Mouse (Mus musculus) cerebellum, adult 9-11 months (tissue): ENCODE measurements around the gene Krtap13-1.
"Not testable (repeated sequence)": the region's sequence is repeated elsewhere in the genome, so short reads cannot be mapped to it uniquely, and the experiment has no call there.

Source experiments
- DNase-seq: peaks from one replicate; pipeline ENCODE4 v3.0.0; 2022

Gene Krtap13-1

DNA sequence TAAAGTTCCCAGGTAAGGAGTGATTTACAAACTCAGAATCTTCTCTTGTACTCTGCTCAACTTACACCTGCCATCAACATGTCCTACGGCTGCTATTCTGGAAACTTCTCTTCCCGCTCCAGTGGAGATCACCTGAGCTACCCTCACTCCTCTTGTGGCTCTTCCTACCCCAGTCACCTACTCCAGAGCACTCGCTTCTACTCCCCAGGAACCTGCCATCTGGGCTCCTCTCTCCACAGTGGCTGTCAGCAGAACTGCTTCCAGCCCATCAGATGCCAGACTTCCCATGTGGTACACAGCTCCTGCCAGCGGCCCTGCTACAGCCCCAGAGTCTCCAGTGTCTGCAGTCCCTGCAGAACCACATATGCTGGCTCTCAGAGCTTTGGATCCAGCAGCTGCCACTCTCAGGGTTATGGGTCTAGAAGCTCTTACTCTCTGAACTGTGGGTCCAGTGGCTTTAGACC lies at the start of gene Krtap13-1:
Gene Krtap13-1 (plus strand): TSS at position 51 of the 464 bp plus-strand sequence.
- peak; percentile 21 for DNase-seq

DNA sequence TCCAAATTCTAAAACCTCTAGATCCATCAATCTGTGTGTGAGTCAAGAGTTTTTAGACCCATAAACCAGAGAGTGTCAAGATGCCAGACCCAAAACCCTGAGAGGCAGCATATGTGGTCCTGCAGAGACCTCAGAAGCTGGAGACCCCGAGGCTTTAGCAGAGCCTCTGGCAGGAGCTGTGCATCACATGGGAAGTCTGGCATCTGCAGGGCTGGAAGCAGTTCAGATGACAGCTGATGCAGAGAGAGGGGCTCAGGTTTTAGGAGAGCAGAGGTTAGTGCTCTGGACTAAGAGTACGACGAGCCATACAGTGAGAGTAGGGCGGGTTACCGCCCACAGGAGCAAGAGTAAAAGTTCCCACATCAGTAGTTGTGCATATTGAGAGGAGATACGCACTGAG lies 49.6 kb upstream of the Krtap13-1 start:
- no peak for DNase-seq

DNA sequence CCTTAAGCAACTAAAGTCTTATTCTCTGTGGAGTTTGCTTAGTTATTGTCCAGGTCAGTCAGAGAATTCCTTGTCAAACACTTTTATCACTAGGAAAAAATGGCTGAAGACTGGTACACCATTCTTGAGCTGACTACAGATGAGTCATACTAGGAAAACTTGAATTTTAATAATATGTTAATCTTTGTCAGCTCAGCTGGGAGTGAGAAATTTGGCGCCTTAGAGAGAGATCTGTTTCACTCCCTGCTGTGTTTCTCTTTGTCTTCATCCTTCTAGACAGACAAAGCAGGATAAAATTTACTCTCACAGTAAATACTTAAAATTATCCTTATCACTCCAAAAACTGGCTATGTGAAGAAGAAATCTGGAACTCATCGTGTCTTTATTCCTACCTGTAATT lies 47.4 kb upstream of the Krtap13-1 start:
- DNase-seq, result no peak

DNA sequence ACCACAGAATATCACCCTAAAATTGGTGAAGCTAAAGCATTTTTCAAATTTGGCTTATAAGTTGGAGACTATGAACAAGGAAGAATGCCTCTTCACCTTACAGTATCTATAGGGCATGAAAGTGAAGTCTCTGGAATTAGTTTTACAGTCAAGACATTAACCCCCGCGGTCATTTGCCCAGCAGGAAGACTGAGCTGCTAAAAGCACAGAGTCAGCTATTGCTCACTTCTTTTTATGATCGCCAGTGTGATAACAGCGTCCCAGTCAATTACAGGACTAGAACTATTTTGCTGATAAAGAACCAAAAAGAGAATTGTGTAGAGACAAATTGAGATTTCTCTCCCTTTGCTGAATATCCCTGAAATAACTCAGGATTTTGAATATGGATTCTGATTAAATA lies 32.4 kb upstream of the Krtap13-1 start:
- DNase-seq, result no peak

DNA sequence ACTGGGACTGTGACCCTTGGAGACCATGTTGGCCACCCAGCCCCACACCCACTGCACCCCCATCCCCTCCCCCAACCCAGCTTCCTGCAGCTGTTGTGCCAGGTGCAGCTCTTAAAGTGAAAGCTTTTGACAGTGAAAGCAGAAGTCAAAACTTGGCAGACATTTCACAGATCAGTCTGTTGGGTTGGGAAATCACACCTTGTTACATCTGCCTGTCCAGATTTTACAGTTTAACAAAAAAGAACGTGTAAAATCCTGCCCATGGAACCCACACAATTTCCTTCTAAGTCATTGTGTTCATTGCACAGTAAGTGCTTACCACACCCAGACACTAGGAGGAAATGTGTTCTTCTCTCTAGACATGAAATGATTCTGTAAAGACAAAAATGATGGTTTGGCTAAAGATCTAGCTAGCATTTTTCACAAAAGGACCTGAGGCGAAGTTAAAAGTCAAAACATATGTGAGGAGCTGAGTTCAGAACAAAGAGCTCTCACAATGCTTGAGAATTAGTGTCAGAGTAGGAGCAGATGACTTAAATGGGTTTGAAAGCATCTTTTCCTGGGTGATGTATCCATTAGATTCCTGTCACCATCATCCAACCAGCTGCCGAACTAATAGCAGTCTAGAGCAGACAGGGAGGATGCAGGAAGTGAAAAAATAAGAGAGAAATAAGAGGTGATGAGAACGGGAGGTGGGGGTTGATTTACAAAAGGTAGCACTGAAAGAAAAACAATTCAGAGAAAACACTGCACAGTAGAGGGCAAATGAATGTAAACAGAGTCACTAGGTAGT lies 27.4 kb upstream of the Krtap13-1 start:
- no peak for DNase-seq

DNA sequence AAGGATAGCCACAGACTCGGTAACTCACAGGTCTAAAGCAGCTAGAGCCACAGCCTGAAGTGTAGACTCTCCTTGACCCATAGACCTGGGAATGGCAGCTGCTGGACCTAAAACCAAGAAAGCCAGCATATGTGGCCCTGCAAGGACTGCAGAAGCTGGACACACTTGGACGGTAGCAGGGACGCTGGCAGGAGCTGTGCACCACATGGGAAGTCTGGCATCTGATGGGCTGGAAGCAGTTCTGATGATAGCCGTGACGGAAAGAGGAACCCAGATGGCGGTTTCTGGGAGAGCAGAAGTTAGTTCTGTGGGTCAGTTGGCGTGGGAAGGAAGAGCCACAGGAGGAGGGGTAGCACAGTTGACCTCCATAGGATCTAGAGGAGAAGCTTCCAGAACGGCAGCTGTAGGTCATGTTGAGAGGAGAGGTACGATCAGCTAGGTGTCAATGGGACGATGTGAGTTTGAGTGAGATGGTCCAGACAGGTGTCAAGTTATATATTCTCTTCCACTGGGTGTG lies 21.1 kb upstream of the Krtap13-1 start, which contains the start of gene 2310061N02Rik:
Gene 2310061N02Rik (minus strand): TSS at position 467 of the 517 bp plus-strand sequence.
- DNase-seq, result peak; percentile 11

DNA sequence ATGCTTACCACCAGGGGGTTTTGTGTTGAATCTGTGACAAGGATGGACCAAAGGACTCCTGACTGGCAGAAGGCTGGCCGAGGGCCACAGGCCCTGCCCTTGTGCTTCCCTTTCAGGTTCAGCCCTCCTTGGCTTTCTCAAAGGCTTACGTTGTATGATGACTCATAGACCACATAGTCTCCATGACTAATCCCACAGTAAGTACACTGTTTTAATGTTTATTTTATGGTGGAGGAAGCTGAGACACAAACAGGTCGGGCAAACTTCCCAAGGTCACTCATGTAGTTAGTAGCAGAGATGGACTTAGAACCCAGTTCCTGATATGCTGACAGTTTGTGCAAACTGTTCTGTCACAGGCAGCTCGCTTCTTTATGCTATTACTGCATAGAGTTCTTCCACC lies 17.9 kb upstream of the Krtap13-1 start:
- DNase-seq, result no peak

DNA sequence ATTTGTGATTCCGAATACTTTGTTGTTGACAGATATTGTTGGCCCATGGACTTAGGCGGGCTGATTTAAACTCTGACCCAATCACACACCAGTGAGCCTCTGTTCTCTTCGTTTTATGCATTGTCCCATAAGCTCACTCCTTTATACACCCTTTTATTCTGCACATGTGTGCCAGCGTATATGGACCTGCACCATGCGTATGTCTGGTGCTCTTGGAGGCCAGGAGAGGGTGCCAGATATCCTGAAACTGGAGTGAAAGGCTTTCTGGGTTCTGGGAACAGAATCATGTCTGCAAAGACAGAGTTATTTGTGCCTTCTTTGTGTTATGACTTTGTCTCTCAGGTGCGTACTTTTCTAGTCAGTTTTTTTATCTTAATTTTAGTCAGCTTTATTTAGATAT lies 17.4 kb upstream of the Krtap13-1 start:
- DNase-seq, result no peak

DNA sequence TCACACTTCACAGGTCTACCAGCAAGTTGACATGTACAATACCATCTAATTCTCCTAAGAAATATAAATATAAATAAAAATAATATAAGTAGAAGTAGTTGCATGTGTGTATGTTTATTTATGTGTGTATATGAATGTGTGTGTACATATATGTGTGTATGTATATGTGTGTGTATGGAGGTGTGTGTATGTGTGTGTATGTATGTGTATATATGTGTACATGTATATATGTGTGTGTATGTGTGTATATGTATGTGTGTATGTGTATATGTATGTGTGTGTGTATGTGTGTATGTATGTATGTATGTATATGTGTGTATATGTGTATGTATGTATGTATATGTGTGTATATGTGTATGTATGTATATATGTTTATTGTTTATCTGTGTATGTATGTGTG lies 12.1 kb upstream of the Krtap13-1 start:
- DNase-seq, result no peak

DNA sequence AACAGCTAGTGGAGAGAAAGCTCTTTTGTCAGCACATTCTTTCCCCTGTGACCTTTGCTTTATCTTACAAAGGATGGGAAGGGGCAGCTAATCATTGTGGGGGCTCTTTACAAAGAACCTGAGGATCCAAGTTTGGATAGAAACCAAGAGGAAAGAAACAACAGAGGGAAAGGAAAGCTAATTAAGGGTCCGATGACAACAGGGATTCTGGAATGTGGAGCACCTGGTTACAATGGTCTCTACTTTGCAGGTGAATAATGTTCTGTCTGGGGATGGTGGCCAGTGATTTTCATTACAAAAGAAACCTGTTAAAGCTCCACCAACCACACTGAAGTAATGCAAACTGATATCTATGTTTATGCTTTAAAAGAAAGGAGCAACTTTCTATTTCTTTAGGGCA lies 8.6 kb upstream of the Krtap13-1 start:
- no peak for DNase-seq

DNA sequence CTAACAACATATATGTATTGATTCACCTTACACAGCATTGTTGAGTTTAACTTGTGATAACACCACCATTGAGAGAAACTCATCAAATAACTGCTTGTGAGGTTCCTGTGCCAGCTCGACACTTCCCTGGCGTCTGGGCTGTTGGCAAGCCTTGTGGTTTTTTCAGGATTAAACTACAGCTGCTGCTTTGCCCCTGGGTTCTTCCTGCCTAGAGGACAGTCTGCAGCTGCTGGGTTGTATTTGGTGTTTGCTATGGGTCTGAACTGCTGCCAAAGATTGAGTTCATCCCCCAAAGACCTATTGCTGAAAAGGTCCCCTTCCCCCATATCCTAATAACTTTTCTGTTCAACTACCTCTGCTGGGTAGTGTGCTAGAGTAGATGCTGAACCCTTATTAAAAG lies 6.7 kb downstream of the Krtap13-1 start:
- DNase-seq, result no peak

DNA sequence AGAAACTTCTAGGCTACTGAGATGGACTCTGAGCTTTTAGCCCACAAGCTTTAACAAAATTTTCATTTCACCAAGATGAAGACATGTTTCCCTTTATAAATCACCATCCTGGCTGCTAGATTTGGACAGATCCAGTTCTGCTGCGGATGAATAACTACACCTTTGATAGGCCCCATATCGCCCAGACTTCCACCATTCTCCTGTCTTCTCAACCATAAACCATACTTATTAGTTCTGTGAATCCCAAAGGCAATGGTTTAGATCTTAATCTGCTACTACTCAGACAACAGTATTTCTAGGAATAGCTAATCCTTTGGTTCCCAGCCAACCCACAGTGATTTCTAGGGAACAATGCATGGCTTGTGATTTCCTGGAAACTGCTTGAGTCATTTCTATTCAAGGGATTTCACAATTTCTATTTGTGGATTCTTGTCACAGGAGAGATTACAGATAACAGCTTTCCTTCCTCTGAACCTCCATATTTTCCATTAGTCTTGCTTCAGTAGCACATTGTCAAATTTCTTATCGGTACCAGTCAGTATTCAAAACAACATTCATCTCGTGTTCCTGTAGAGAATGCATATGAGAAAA lies 16.2 kb downstream of the Krtap13-1 start:
- DNase-seq, result no peak

DNA sequence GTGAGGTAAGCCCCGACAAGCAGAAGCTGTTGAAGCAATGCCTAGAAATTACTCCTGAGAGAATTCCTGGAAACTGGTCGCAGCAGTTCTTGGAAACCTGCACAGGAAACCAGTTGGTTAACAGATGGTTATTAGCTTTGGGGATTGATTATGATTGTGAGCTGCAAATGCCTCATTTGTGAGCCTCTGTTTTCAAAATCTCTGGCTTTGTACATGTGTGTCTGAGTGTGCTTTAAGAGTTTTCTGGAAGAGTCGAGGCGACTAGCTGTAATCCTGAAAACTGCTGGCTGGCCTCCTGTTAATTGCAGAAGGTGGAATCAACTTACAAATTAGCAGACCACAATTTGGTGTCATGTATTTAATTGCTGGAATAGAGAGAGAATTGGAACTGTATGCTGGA lies 19.3 kb downstream of the Krtap13-1 start:
- no peak for DNase-seq

DNA sequence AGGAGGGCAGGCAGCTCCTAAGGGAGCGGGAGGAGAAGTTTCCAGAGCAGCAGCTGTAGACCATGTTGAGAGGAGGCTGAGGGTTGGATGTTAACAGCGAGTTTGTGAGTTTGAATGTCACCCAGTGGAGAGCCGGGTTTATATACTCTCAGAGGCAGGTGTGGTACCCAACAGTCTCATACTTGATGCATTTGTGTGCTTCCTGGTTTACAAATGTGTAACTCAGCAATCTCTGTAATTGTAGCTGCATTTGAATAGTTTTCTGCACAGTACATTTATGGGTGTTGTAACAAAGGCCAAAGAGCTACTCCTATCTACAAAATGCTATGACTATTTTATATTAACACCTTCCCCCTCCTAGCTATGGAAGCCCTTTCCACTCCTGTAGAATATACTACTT lies 22.9 kb downstream of the Krtap13-1 start, which contains the start of gene Krtap13:
Gene Krtap13 (minus strand): TSS at position 101 of the 400 bp plus-strand sequence.
- not testable (repeated sequence) for DNase-seq

DNA sequence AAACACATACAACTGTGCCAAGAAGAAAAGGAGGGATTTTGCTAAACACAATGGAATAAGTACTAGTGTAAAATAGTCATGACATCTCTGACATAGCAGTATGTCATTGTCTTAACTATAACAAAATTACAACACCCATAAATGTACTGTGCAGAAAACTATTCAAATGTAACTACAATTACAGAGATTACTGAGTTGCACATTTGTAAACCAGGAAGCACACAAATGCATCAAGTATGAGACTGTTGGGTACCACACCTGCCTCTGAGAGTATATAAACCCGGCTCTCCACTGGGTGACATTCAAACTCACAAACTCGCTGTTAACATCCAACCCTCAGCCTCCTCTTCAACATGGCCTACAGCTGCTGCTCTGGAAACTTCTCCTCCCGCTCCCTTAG lies 29.9 kb downstream of the Krtap13-1 start, which contains the start of gene 2310034C09Rik:
Gene 2310034C09Rik (plus strand): TSS at position 301 of the 400 bp plus-strand sequence.
- not testable (repeated sequence) for DNase-seq

DNA sequence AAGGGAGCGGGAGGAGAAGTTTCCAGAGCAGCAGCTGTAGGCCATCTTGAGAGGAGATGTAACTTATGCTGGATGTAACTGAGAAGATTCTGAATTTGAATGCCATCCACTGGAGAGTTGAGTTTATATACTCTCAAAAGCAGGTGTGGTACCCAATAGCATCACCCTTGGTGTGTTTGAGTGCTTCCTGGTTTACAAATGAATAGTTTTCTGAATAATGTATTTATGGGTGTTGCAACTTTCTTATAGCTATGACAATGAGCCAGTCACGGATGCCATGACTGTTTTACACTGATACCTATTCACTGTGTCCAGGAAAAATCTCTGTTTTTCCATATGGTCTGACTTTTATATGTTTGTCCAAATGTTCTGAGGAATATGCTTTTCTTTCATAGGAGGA lies 45.4 kb downstream of the Krtap13-1 start, which contains the start of gene 2310057N15Rik:
Gene 2310057N15Rik (minus strand): TSS at position 101 of the 400 bp plus-strand sequence.
- no peak for DNase-seq

DNA sequence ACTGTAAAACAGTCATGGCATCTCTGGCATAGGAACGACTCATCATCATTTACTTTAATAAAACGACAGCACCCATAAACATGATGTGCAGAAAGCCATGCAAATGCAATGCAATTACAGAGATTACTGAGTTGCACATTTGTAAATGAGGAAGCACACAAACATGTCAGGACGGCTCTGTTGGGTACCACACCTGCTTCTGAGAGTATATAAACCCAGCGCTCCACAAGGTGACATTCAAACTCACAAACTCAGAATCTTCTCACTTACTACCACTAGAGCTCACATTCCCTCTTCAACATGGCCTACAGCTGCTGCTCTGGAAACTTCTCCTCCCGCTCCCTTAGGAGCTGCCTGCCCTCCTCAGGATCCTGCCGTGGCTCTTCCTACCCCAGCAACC lies 48.9 kb downstream of the Krtap13-1 start, which contains the start of gene Gm5965:
Gene Gm5965 (plus strand): TSS at position 301 of the 400 bp plus-strand sequence.
- no peak for DNase-seq
